Mouse (Mus musculus): ENCODE data around the gene Sbf2. TPM values are rescaled to one million over a fixed set of nuclear protein-coding genes. Genes with fewer than 3 reads are reported as not detected.
"Not testable (repeated sequence)": the region's sequence is repeated elsewhere in the genome, so short reads cannot be mapped to it uniquely, and the experiment has no call there.

The Sbf2 gene
- polyA plus RNA-seq, 1 experiment from 2014 or later, result 48.8 TPM

- no peaks in the 10 kb centered on the region for H3K27me3 ChIP-seq (ENCODE audit: control insufficient read depth, insufficient read depth, low read length)
- no peak for ATAC-seq (ENCODE audit: insufficient number of reproducible peaks, insufficient read depth, low FRiP score, low read depth)
- H3K4me1 ChIP-seq (ENCODE audit: control insufficient read depth, insufficient read depth, low read length), result 0 out of 2 replicates have a peak, but pooled peaks cover 7% of the 10 kb centered on the region
- H3K36me3 ChIP-seq (ENCODE audit: control insufficient read depth, insufficient read depth, low read length), result no peaks in the 10 kb centered on the region
- H3K4me3 ChIP-seq (ENCODE audit: low read depth, low read length), result no peak overlapping the region
- H3K27ac ChIP-seq (ENCODE audit: low read length), result no peak overlapping the region
- no peaks in the 10 kb centered on the region for H3K9me3 ChIP-seq (ENCODE audit: control insufficient read depth, low read depth, low read length)
- 74% methylated on average over 6 of the region's 6 CpGs for WGBS
- no peak overlapping the region for H3K4me2 ChIP-seq (replicated peaks; ENCODE audit: low read depth, low read length)
- no peak overlapping the region for H3K9ac ChIP-seq (replicated peaks; ENCODE audit: low read depth, low read length)
These were observed 143.7 kb downstream of the Sbf2 start for GRCm38 (mm10) chr7:110470987-110471386.

- Histone ChIP-seq H3K9me3 (ENCODE audit: control insufficient read depth, low read depth, low read length) (no peaks in the 10 kb centered on the region), H3K4me3 (ENCODE audit: low read depth, low read length) (no peak overlapping the region), H3K27ac (ENCODE audit: low read length) (no peak overlapping the region), H3K36me3 (ENCODE audit: control insufficient read depth, insufficient read depth, low read length) (no peaks in the 10 kb centered on the region), H3K9ac (replicated peaks; ENCODE audit: low read depth, low read length) (no peak overlapping the region), H3K4me2 (replicated peaks; ENCODE audit: low read depth, low read length) (no peak overlapping the region), H3K4me1 (ENCODE audit: control insufficient read depth, insufficient read depth, low read length) (no peaks in the 10 kb centered on the region), H3K27me3 (ENCODE audit: control insufficient read depth, insufficient read depth, low read length) (no peaks in the 10 kb centered on the region)
- 84% methylated on average over 5 of the region's 5 CpGs for WGBS
- ATAC-seq (ENCODE audit: insufficient number of reproducible peaks, insufficient read depth, low FRiP score, low read depth), result no peak
These were observed 151.3 kb downstream of the Sbf2 start for GRCm38 (mm10) chr7:110463471-110463870.

DNA sequence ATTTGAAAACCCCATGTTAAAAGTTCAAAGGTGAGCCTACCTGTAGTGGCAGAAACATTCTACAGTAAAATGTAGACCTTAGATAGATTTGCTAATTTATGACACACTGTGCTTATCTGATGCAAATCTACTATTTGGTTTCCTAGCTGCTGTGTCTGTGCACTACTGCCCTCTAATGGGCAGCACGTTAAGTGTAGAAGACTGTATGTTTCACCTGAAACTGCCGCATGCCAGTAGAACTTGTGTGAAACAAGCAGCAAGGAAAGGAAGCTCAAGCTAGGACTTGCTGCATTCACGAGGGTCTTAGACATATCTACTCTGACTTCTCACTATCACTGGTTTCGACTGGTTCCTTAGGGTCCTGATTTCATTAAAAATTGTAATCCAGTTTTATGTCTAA is 182.4 kb downstream of the Sbf2 start:
- ATAC-seq (ENCODE audit: insufficient number of reproducible peaks, insufficient read depth, low FRiP score, low read depth), result no peak
- Histone ChIP-seq H3K9ac (replicated peaks; ENCODE audit: low read depth, low read length) (no peak overlapping the region), H3K9me3 (ENCODE audit: control insufficient read depth, low read depth, low read length) (no peaks in the 10 kb centered on the region), H3K27ac (ENCODE audit: low read length) (no peak overlapping the region), H3K36me3 (ENCODE audit: control insufficient read depth, insufficient read depth, low read length) (peaks cover 5% of the 10 kb centered on the region; the same call in 1 of the 2 replicates), H3K27me3 (ENCODE audit: control insufficient read depth, insufficient read depth, low read length) (no peaks in the 10 kb centered on the region), H3K4me3 (ENCODE audit: low read depth, low read length) (no peak overlapping the region), H3K4me1 (ENCODE audit: control insufficient read depth, insufficient read depth, low read length) (no peaks in the 10 kb centered on the region), H3K4me2 (replicated peaks; ENCODE audit: low read depth, low read length) (no peak overlapping the region)
- WGBS, result 20% methylated on average over 4 of the region's 4 CpGs

DNA sequence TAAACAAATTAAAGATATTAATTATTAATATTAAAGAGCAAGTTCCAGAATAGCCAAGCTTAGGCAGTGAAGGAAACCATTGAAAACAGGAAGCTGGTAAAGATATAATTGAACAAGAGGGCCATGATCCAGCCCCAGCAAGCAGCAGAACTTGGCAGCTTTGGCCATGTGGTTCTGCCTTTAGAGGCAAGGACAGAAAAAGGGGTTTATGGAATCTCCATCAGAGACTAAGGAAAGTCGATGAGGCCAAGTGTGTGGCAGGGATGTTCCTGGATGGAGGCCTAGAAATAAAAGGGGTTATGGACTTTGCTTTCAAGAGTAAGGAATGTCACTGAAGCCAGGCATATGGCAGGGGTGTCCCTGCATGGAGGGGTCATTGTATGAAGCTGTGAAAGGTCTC is 198.4 kb downstream of the Sbf2 start:
- 83% methylated on average over 1 of the region's 1 CpGs for WGBS
- H3K4me1 ChIP-seq (ENCODE audit: control insufficient read depth, insufficient read depth, low read length), result no peaks in the 10 kb centered on the region
- H3K4me2 ChIP-seq (replicated peaks; ENCODE audit: low read depth, low read length), result no peak overlapping the region
- H3K27ac ChIP-seq (ENCODE audit: low read length), result no peak overlapping the region
- no peak overlapping the region for H3K4me3 ChIP-seq (ENCODE audit: low read depth, low read length)
- H3K36me3 ChIP-seq (ENCODE audit: control insufficient read depth, insufficient read depth, low read length), result peaks cover 6% of the 10 kb centered on the region
- no peaks in the 10 kb centered on the region for H3K9me3 ChIP-seq (ENCODE audit: control insufficient read depth, low read depth, low read length)
- H3K9ac ChIP-seq (replicated peaks; ENCODE audit: low read depth, low read length), result no peak overlapping the region
- no peaks in the 10 kb centered on the region for H3K27me3 ChIP-seq (ENCODE audit: control insufficient read depth, insufficient read depth, low read length)
- no peak for ATAC-seq (ENCODE audit: insufficient number of reproducible peaks, insufficient read depth, low FRiP score, low read depth)

GRCm38 (mm10) chr7:110414276-110414675 is 200.4 kb downstream of the Sbf2 start:
- no peak overlapping the region for H3K4me3 ChIP-seq (ENCODE audit: low read depth, low read length)
- H3K9me3 ChIP-seq (ENCODE audit: control insufficient read depth, low read depth, low read length), result no peaks in the 10 kb centered on the region
- peaks cover 3% of the 10 kb centered on the region; the same call in 1 of the 2 replicates for H3K36me3 ChIP-seq (ENCODE audit: control insufficient read depth, insufficient read depth, low read length)
- WGBS, result 81% methylated on average over 5 of the region's 5 CpGs
- ATAC-seq (ENCODE audit: insufficient number of reproducible peaks, insufficient read depth, low FRiP score, low read depth), result no peak
- no peaks in the 10 kb centered on the region for H3K27me3 ChIP-seq (ENCODE audit: control insufficient read depth, insufficient read depth, low read length)
- no peak overlapping the region for H3K9ac ChIP-seq (replicated peaks; ENCODE audit: low read depth, low read length)
- no peak overlapping the region for H3K4me2 ChIP-seq (replicated peaks; ENCODE audit: low read depth, low read length)
- H3K4me1 ChIP-seq (ENCODE audit: control insufficient read depth, insufficient read depth, low read length), result no peaks in the 10 kb centered on the region
- H3K27ac ChIP-seq (ENCODE audit: low read length), result no peak overlapping the region

DNA sequence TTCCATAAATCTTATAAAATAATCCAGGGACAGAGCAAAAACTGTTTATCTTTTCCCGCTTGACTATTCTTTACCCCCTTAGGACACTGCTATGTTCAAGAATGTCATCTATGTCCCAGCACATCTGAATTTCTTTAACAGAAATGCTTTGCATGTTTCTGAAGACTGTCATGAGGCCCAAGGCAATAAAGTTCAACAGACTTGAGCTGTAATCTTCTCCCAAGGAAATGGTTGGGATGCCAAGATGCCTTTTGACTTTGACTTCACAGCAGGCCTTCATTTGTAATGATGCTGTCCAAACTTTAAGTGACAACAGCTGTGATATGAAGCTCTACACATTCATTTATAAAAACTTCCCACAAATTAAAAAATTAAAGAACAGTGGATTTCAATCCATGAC is 212.6 kb downstream of the Sbf2 start:
- no peak overlapping the region for H3K27ac ChIP-seq (ENCODE audit: low read length)
- 65% methylated on average over 1 of the region's 1 CpGs for WGBS
- H3K4me2 ChIP-seq (replicated peaks; ENCODE audit: low read depth, low read length), result no peak overlapping the region
- ATAC-seq (ENCODE audit: insufficient number of reproducible peaks, insufficient read depth, low FRiP score, low read depth), result no peak
- H3K9ac ChIP-seq (replicated peaks; ENCODE audit: low read depth, low read length), result no peak overlapping the region
- H3K9me3 ChIP-seq (ENCODE audit: control insufficient read depth, low read depth, low read length), result no peaks in the 10 kb centered on the region
- H3K27me3 ChIP-seq (ENCODE audit: control insufficient read depth, insufficient read depth, low read length), result no peaks in the 10 kb centered on the region
- peaks cover 2% of the 10 kb centered on the region; the same call in 1 of the 2 replicates for H3K36me3 ChIP-seq (ENCODE audit: control insufficient read depth, insufficient read depth, low read length)
- no peak overlapping the region for H3K4me3 ChIP-seq (ENCODE audit: low read depth, low read length)
- H3K4me1 ChIP-seq (ENCODE audit: control insufficient read depth, insufficient read depth, low read length), result no peaks in the 10 kb centered on the region

- Histone ChIP-seq H3K27me3 (ENCODE audit: control insufficient read depth, insufficient read depth, low read length) (no peaks in the 10 kb centered on the region), H3K4me1 (ENCODE audit: control insufficient read depth, insufficient read depth, low read length) (no peaks in the 10 kb centered on the region), H3K9me3 (ENCODE audit: control insufficient read depth, low read depth, low read length) (no peaks in the 10 kb centered on the region), H3K4me3 (ENCODE audit: low read depth, low read length) (no peak overlapping the region), H3K27ac (ENCODE audit: low read length) (no peak overlapping the region), H3K4me2 (replicated peaks; ENCODE audit: low read depth, low read length) (no peak overlapping the region), H3K9ac (replicated peaks; ENCODE audit: low read depth, low read length) (no peak overlapping the region), H3K36me3 (ENCODE audit: control insufficient read depth, insufficient read depth, low read length) (no peaks in the 10 kb centered on the region)
- ATAC-seq (ENCODE audit: insufficient number of reproducible peaks, insufficient read depth, low FRiP score, low read depth), result no peak
- WGBS, result 49% methylated on average over 6 of the region's 6 CpGs
These were observed 222.1 kb downstream of the Sbf2 start for GRCm38 (mm10) chr7:110392576-110392975.

DNA sequence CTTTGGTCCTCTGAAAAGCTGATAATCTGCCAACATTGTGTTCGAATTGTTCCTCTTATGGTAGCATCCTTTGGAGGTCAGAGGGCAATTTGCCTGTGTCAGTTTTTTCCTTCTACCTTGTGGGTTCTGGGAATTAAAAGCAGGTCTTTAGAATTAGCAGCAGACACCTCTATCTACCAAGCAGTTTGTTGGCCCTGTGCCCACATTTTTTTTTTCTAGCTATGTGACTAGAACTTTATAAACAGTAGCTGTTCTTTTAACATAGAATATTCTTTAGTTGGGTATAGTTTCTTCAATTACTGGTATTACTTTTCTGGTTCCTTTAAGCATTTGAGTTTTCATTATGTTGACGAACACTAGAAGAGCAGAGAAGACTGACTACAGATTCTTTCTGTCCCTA is 223.1 kb downstream of the Sbf2 start:
- Histone ChIP-seq H3K4me1 (ENCODE audit: control insufficient read depth, insufficient read depth, low read length) (no peaks in the 10 kb centered on the region), H3K27me3 (ENCODE audit: control insufficient read depth, insufficient read depth, low read length) (no peaks in the 10 kb centered on the region), H3K27ac (ENCODE audit: low read length) (no peak overlapping the region), H3K9me3 (ENCODE audit: control insufficient read depth, low read depth, low read length) (no peaks in the 10 kb centered on the region), H3K4me2 (replicated peaks; ENCODE audit: low read depth, low read length) (no peak overlapping the region), H3K9ac (replicated peaks; ENCODE audit: low read depth, low read length) (no peak overlapping the region), H3K4me3 (ENCODE audit: low read depth, low read length) (no peak overlapping the region), H3K36me3 (ENCODE audit: control insufficient read depth, insufficient read depth, low read length) (no peaks in the 10 kb centered on the region)
- ATAC-seq (ENCODE audit: insufficient number of reproducible peaks, insufficient read depth, low FRiP score, low read depth), result no peak
- WGBS, result 75% methylated on average over 2 of the region's 2 CpGs

GRCm38 (mm10) chr7:110388889-110389288 is 225.8 kb downstream of the Sbf2 start:
- not testable (repeated sequence) for H3K27me3 ChIP-seq (ENCODE audit: control insufficient read depth, insufficient read depth, low read length); H3K4me1 ChIP-seq (ENCODE audit: control insufficient read depth, insufficient read depth, low read length); H3K9ac ChIP-seq (replicated peaks; ENCODE audit: low read depth, low read length); H3K27ac ChIP-seq (ENCODE audit: low read length); H3K4me2 ChIP-seq (replicated peaks; ENCODE audit: low read depth, low read length); H3K9me3 ChIP-seq (ENCODE audit: control insufficient read depth, low read depth, low read length); ATAC-seq (ENCODE audit: insufficient number of reproducible peaks, insufficient read depth, low FRiP score, low read depth); H3K36me3 ChIP-seq (ENCODE audit: control insufficient read depth, insufficient read depth, low read length); H3K4me3 ChIP-seq (ENCODE audit: low read depth, low read length)
- 74% methylated on average over 2 of the region's 2 CpGs for WGBS
